11 mouse cellular contexts compared by ENCODE assay signal in the genomic region with DNA sequence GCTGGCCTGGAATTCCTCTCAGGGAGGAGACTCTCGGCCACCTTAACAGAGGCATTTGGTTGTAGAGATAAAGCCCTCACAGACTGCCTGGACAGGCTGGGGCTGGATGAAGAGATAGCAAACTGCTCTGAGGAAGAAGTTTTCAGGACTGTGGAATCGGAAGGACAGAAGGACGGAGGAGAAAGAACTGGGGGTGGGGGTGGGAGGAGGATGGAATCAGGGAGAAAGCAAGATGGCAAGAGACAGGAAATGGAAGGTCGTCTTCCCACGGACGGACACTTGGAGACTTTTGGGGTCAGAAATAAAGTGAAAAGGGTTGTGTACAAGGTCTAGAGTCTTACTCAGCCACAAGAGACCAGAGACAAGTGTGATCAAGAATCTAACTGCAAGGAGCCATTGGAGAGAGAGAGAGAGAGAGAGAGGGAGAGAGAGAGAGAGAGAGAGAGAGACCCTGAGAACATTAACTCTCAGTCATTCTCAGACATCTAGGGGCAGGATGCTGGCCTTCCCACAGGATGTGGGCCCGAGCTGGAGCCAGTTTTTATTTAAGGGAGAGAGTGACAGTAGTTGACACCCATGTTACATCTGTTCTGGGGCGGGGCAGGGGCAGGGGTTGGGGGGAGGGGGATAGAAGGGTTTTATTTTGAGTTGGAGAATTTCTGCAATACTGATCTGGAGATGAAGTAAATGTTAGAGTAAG.
A peak's percentile ranks its signal among the peaks of the same experiment; 100 is the strongest.
DNase-seq lines count a peak whose midpoint lies in the region; ATAC-seq and TF ChIP-seq lines count a peak whose summit lies in the region.
"Had no signal": no experiment of that assay in that cellular context is flagged by ENCODE, and none has a peak within 500 bp of the region (broad histone marks: within the 10 kb centered on the region; RNA-seq: fewer than 3 reads in every experiment).

No protein-coding gene starts in this region.

- H3K9ac ChIP-seq in kidney, embryonic 15.5 days = no peak overlapping the region
- H3K9ac ChIP-seq in heart, embryonic 14.5 days (ENCODE audit: low read length) = no peak overlapping the region
- no peak overlapping the region for H3K9ac ChIP-seq in lung, embryonic 16.5 days (ENCODE audit: low read length)
- H3K9ac ChIP-seq: limb, embryonic 12.5 days had no signal

- peak overlapping the region; percentile 72; the same call in 1 of the 2 replicates for H3K27ac ChIP-seq in kidney, embryonic 15.5 days
- no peak overlapping the region for H3K27ac ChIP-seq in kidney, adult 2 months (ENCODE audit: insufficient read depth, low read depth, low read length)
- peak overlapping the region; percentile 66; the same call in 1 of the 2 replicates for H3K27ac ChIP-seq in brown adipose tissue, adult 24 weeks (replicated peaks; ENCODE audit: low read depth, low read length)
- H3K27ac ChIP-seq in heart, embryonic 14.5 days (replicated peaks in 1 of 2; ENCODE audit: control insufficient read depth in 1 of 2, insufficient read depth in 1 of 2, low read depth in 2 of 2, low read length in 2 of 2) = peak overlapping the region; percentile 64 to 69
- peak overlapping the region; percentile 43 for H3K27ac ChIP-seq in lung, embryonic 16.5 days (ENCODE audit: low read length)
- H3K27ac ChIP-seq: forebrain, embryonic 10.5 days; limb, embryonic 12.5 days had no signal

- WGBS in kidney, embryonic 15.5 days = 35% methylated on average over 8 of the region's 8 CpGs
- WGBS in kidney, adult 2 months = 64% methylated on average over 8 of the region's 8 CpGs
- 18% methylated on average over 8 of the region's 8 CpGs for WGBS in heart, embryonic 14.5 days
- WGBS in lung, embryonic 16.5 days = 22% methylated on average over 8 of the region's 8 CpGs

- ATAC-seq in kidney, embryonic 15.5 days (replicated peaks; ENCODE audit: low FRiP score) = no peak
- ATAC-seq in heart, embryonic 14.5 days (ENCODE audit: insufficient number of reproducible peaks, insufficient read depth, low FRiP score, low read depth) = peak; percentile 50; the same call in 1 of the 2 replicates
- peak; percentile 75 for ATAC-seq in lung, embryonic 16.5 days (ENCODE audit: low read depth)
- ATAC-seq: midbrain, embryonic 16.5 days had no signal

- no peak overlapping the region for H3K4me2 ChIP-seq in kidney, embryonic 15.5 days
- peak overlapping the region; percentile 28 for H3K4me2 ChIP-seq in heart, embryonic 14.5 days (ENCODE audit: low read length)
- no peak overlapping the region for H3K4me2 ChIP-seq in lung, embryonic 16.5 days (ENCODE audit: low read depth, low read length)
- H3K4me2 ChIP-seq: limb, embryonic 12.5 days had no signal

- no peaks in the 10 kb centered on the region for H3K36me3 ChIP-seq in kidney, embryonic 15.5 days
- no peaks in the 10 kb centered on the region for H3K36me3 ChIP-seq in kidney, adult 2 months (ENCODE audit: control insufficient read depth, insufficient read depth, low read length)
- no peaks in the 10 kb centered on the region for H3K36me3 ChIP-seq in heart, embryonic 14.5 days (ENCODE audit: control insufficient read depth, insufficient read depth, low read length)
- H3K36me3 ChIP-seq in lung, embryonic 16.5 days (ENCODE audit: control insufficient read depth, insufficient read depth, low read length) = no peaks in the 10 kb centered on the region
- H3K36me3 ChIP-seq: forebrain, embryonic 10.5 days; limb, embryonic 12.5 days had no signal

- H3K4me3 ChIP-seq in kidney, embryonic 15.5 days (replicated peaks) = no peak overlapping the region
- H3K4me3 ChIP-seq in kidney, adult 2 months (ENCODE audit: insufficient read depth, low read depth, low read length) = no peak overlapping the region
- H3K4me3 ChIP-seq in brown adipose tissue, adult 24 weeks (ENCODE audit: insufficient read depth, low read depth, low read length) = no peak overlapping the region
- H3K4me3 ChIP-seq in heart, embryonic 14.5 days (ENCODE audit: control insufficient read depth in 1 of 2, insufficient read depth in 1 of 2, low read depth in 1 of 2, low read length in 2 of 2) = no peak overlapping the region
- no peak overlapping the region for H3K4me3 ChIP-seq in lung, embryonic 16.5 days (ENCODE audit: low read length)
- H3K4me3 ChIP-seq: forebrain, embryonic 10.5 days; limb, embryonic 12.5 days had no signal

- no peak for TF ChIP-seq POLR2A in kidney, adult 2 months (IDR thresholded peaks at IDR 0.05; ENCODE audit: low read depth, low read length)

- no peak for TF ChIP-seq CTCF in kidney, adult 2 months (conservative IDR thresholded peaks at IDR 0.05; ENCODE audit: insufficient read depth, insufficient read length, low read depth, low read length)

- no peaks in the 10 kb centered on the region for H3K27me3 ChIP-seq in kidney, embryonic 15.5 days
- no peaks in the 10 kb centered on the region for H3K27me3 ChIP-seq in kidney, adult 2 months (replicated peaks; ENCODE audit: control insufficient read depth, insufficient read depth, low read length)
- no peaks in the 10 kb centered on the region for H3K27me3 ChIP-seq in heart, embryonic 14.5 days (ENCODE audit: control insufficient read depth, insufficient read depth, low read length)
- no peaks in the 10 kb centered on the region for H3K27me3 ChIP-seq in lung, embryonic 16.5 days (ENCODE audit: control insufficient read depth, insufficient read depth, low read depth, low read length)
- H3K27me3 ChIP-seq: CH12.LX had no signal

- DNase-seq in kidney, adult 2 months = no peak
- DNase-seq in left cerebral cortex, adult 8-10 months (ENCODE audit: low spot score in 2 of 2) = no peak
- no peak for DNase-seq in spleen, postnatal 10 days (ENCODE audit: low spot score in 2 of 2)

- no peaks in the 10 kb centered on the region for H3K9me3 ChIP-seq in kidney, embryonic 15.5 days (replicated peaks)
- H3K9me3 ChIP-seq in heart, embryonic 14.5 days (ENCODE audit: control insufficient read depth, low read length) = no peaks in the 10 kb centered on the region
- no peaks in the 10 kb centered on the region for H3K9me3 ChIP-seq in lung, embryonic 16.5 days (ENCODE audit: control insufficient read depth, low read length)
- H3K9me3 ChIP-seq: forebrain, embryonic 10.5 days; limb, embryonic 12.5 days had no signal

- H3K4me1 ChIP-seq in kidney, embryonic 15.5 days = peaks cover 28% of the 10 kb centered on the region
- H3K4me1 ChIP-seq in kidney, adult 2 months (ENCODE audit: control insufficient read depth, insufficient read depth, low read length) = 0 out of 2 replicates have a peak, but pooled peaks cover 2% of the 10 kb centered on the region
- H3K4me1 ChIP-seq in brown adipose tissue, adult 24 weeks (ENCODE audit: control insufficient read depth, insufficient read depth, insufficient read length, low read length) = no peaks in the 10 kb centered on the region
- peaks cover 7 to 8% of the 10 kb centered on the region in 2 experiments; a peak in 3 of 4 replicates for H3K4me1 ChIP-seq in heart, embryonic 14.5 days (ENCODE audit: control insufficient read depth in 2 of 2, insufficient read depth in 2 of 2, low read length in 2 of 2)
- peaks cover 9% of the 10 kb centered on the region; the same call in 1 of the 2 replicates for H3K4me1 ChIP-seq in lung, embryonic 16.5 days (replicated peaks; ENCODE audit: control insufficient read depth, insufficient read depth, low read length)
- H3K4me1 ChIP-seq: limb, embryonic 12.5 days had no signal
